Mouse (Mus musculus): ENCODE measurements at regions not wholly inside any gene's neighbourhood (a gene's known extent, or its start where the extent isn't known, plus 50 kb on each side); places are given as distances from the start of the nearest gene placed in this dataset.

GRCm38 (mm10) chr5:126201535-126201934, 670.0 kb downstream of the Tmem132b start:
- H3K9ac ChIP-seq (ENCODE audit: control insufficient read depth, low read depth, low read length, poor library complexity, severe bottlenecking) = no peak overlapping the region
- no peaks in the 10 kb centered on the region for H3K36me3 ChIP-seq (ENCODE audit: control insufficient read depth in 1 of 2, insufficient read depth in 2 of 2, low read length in 2 of 2)
- H3K4me1 ChIP-seq (ENCODE audit: control insufficient read depth in 1 of 2, insufficient read depth in 2 of 2, low read length in 2 of 2) = no peaks in the 10 kb centered on the region
- H3K27ac ChIP-seq (ENCODE audit: control insufficient read depth, low read depth, low read length) = no peak overlapping the region
- no peaks in the 10 kb centered on the region for H3K79me2 ChIP-seq (ENCODE audit: control insufficient read depth, insufficient read depth, low read length, poor library complexity)
- H3K4me3 ChIP-seq (ENCODE audit: control insufficient read depth in 1 of 2, insufficient read depth in 1 of 2, low read depth in 2 of 2, low read length in 2 of 2) = no peak overlapping the region
- TF ChIP-seq UBTF (IDR thresholded peaks at IDR 0.05; ENCODE audit: borderline replicate concordance, insufficient read depth, low read depth, low read length) (no peak), ZC3H11A (IDR thresholded peaks at IDR 0.05; ENCODE audit: low read depth, low read length) (no peak), NELFE (IDR thresholded peaks at IDR 0.05; ENCODE audit: low read depth, low read length) (no peak), POLR2AphosphoS5 (IDR thresholded peaks at IDR 0.05; ENCODE audit: borderline replicate concordance, low read depth, low read length) (no peak), MYC (IDR thresholded peaks at IDR 0.05; ENCODE audit: low read depth, low read length) (no peak), POLR2A (IDR thresholded peaks at IDR 0.05; ENCODE audit: control insufficient read depth in 1 of 2, insufficient read depth in 1 of 2, low read depth in 1 of 2, low read length in 2 of 2, poor library complexity in 1 of 2) (no peak), EP300 (IDR thresholded peaks at IDR 0.05; ENCODE audit: low read depth in 1 of 2, low read length in 2 of 2) (no peak), HCFC1 (IDR thresholded peaks at IDR 0.05; ENCODE audit: low read depth, low read length) (no peak), ZKSCAN1 (IDR thresholded peaks at IDR 0.05; ENCODE audit: low read depth, low read length) (no peak), RCOR1 (IDR thresholded peaks at IDR 0.05; ENCODE audit: low read depth, low read length) (no peak)
- H3K9me3 ChIP-seq (replicated peaks; ENCODE audit: insufficient read depth, low read length) = no peaks in the 10 kb centered on the region
- no peak for DNase-seq (ENCODE audit: low read depth, low spot score)
- no peaks in the 10 kb centered on the region for H3K27me3 ChIP-seq (ENCODE audit: control insufficient read depth in 1 of 2, insufficient read depth in 2 of 2, low read length in 2 of 2)

- Histone ChIP-seq H3K9me3 (replicated peaks; ENCODE audit: insufficient read depth, low read length) (no peaks in the 10 kb centered on the region), H3K36me3 (ENCODE audit: control insufficient read depth in 1 of 2, insufficient read depth in 2 of 2, low read length in 2 of 2) (no peaks in the 10 kb centered on the region), H3K79me2 (ENCODE audit: control insufficient read depth, insufficient read depth, low read length, poor library complexity) (no peaks in the 10 kb centered on the region), H3K4me3 (ENCODE audit: control insufficient read depth in 1 of 2, insufficient read depth in 1 of 2, low read depth in 2 of 2, low read length in 2 of 2) (no peak overlapping the region), H3K27me3 (ENCODE audit: control insufficient read depth in 1 of 2, insufficient read depth in 2 of 2, low read length in 2 of 2) (no peaks in the 10 kb centered on the region), H3K4me1 (ENCODE audit: control insufficient read depth in 1 of 2, insufficient read depth in 2 of 2, low read length in 2 of 2) (no peaks in the 10 kb centered on the region), H3K9ac (ENCODE audit: control insufficient read depth, low read depth, low read length, poor library complexity, severe bottlenecking) (no peak overlapping the region), H3K27ac (ENCODE audit: control insufficient read depth, low read depth, low read length) (no peak overlapping the region)
- DNase-seq (ENCODE audit: low read depth, low spot score) = no peak
- no peak for TF ChIP-seq POLR2AphosphoS5 (IDR thresholded peaks at IDR 0.05; ENCODE audit: borderline replicate concordance, low read depth, low read length)
- no peak for TF ChIP-seq E2F4 (IDR thresholded peaks at IDR 0.05; ENCODE audit: borderline replicate concordance, low read depth, low read length)
- TF ChIP-seq TAL1 (IDR thresholded peaks at IDR 0.05; ENCODE audit: low read length) = no peak
- TF ChIP-seq JUND (IDR thresholded peaks at IDR 0.05; ENCODE audit: low read depth, low read length) = no peak
- no peak for TF ChIP-seq USF1 (IDR thresholded peaks at IDR 0.05; ENCODE audit: low read depth, low read length)
- TF ChIP-seq MXI1 (IDR thresholded peaks at IDR 0.05; ENCODE audit: low read depth, low read length) = no peak
- TF ChIP-seq HCFC1 (IDR thresholded peaks at IDR 0.05; ENCODE audit: low read depth, low read length) = no peak
- no peak for TF ChIP-seq NRF1 (IDR thresholded peaks at IDR 0.05; ENCODE audit: insufficient read depth, low read depth, low read length, poor library complexity, severe bottlenecking)
- no peak for TF ChIP-seq NELFE (IDR thresholded peaks at IDR 0.05; ENCODE audit: low read depth, low read length)
- TF ChIP-seq ZKSCAN1 (IDR thresholded peaks at IDR 0.05; ENCODE audit: low read depth, low read length) = no peak
- no peak for TF ChIP-seq GABPA (IDR thresholded peaks at IDR 0.05; ENCODE audit: low read depth, low read length)
- TF ChIP-seq EP300 (IDR thresholded peaks at IDR 0.05; ENCODE audit: low read depth in 1 of 2, low read length in 2 of 2) = no peak
- TF ChIP-seq TCF12 (IDR thresholded peaks at IDR 0.05; ENCODE audit: low read depth, low read length) = no peak
- TF ChIP-seq POLR2AphosphoS2 (IDR thresholded peaks at IDR 0.05; ENCODE audit: low read length) = no peak
- TF ChIP-seq UBTF (IDR thresholded peaks at IDR 0.05; ENCODE audit: borderline replicate concordance, insufficient read depth, low read depth, low read length) = no peak
- no peak for TF ChIP-seq GATA1 (IDR thresholded peaks at IDR 0.05; ENCODE audit: low read depth, low read length)
These were observed 670.4 kb downstream of the Tmem132b start for GRCm38 (mm10) chr5:126201996-126202395.
